Mouse (Mus musculus): Measurements from ENCODE around the gene Rmnd1. TPM values are rescaled to one million over a fixed set of nuclear protein-coding genes. Genes with fewer than 3 reads are reported as not detected.

Rmnd1 gene
- polyA plus RNA-seq, 1 experiment from 2014 or later: 55.1 TPM

- Histone ChIP-seq H3K36me3 (peaks cover 30% of the 10 kb centered on the region), H3K4me3 (peak overlapping the region; percentile 70), H3K27me3 (ENCODE audit: low read depth, poor library complexity, severe bottlenecking) (no peaks in the 10 kb centered on the region), H3K9me3 (replicated peaks) (no peaks in the 10 kb centered on the region), H3K4me1 (peaks cover 15% of the 10 kb centered on the region), H3K27ac (peak overlapping the region; percentile 86)
- 14% methylated on average over 5 of the region's 5 CpGs for WGBS
- DNase-seq (ENCODE audit: low spot score): no peak
Measured at GRCm38 (mm10) chr10:4431746-4432122, 454 bp downstream of the Rmnd1 start.

GRCm38 (mm10) chr10:4430826-4431225, 1.4 kb downstream of the Rmnd1 start:
- Histone ChIP-seq H3K4me3 (peak overlapping the region; percentile 70; the same call in 1 of the 2 replicates), H3K27ac (no peak overlapping the region), H3K9me3 (replicated peaks) (no peaks in the 10 kb centered on the region), H3K36me3 (peaks cover 34% of the 10 kb centered on the region), H3K4me1 (peaks cover 15% of the 10 kb centered on the region), H3K27me3 (ENCODE audit: low read depth, poor library complexity, severe bottlenecking) (no peaks in the 10 kb centered on the region)
- DNase-seq (ENCODE audit: low spot score): no peak
- WGBS: 85% methylated on average over 3 of the region's 3 CpGs

GRCm38 (mm10) chr10:4430399-4430798, 1.8 kb downstream of the Rmnd1 start:
- H3K27me3 ChIP-seq (ENCODE audit: low read depth, poor library complexity, severe bottlenecking): no peaks in the 10 kb centered on the region

GRCm38 (mm10) chr10:4425245-4425644, 6.9 kb downstream of the Rmnd1 start:
- Histone ChIP-seq H3K36me3 (peaks cover 77% of the 10 kb centered on the region), H3K9me3 (replicated peaks) (no peaks in the 10 kb centered on the region), H3K4me3 (no peak overlapping the region), H3K27me3 (ENCODE audit: low read depth, poor library complexity, severe bottlenecking) (no peaks in the 10 kb centered on the region), H3K4me1 (no peaks in the 10 kb centered on the region), H3K27ac (no peak overlapping the region)
- 89% methylated on average over 8 of the region's 8 CpGs for WGBS
- DNase-seq (ENCODE audit: low spot score): no peak

More at GRCm38 (mm10) chr10:4430399-4430798, 1.8 kb downstream of the Rmnd1 start:
- H3K9me3 ChIP-seq (replicated peaks): no peaks in the 10 kb centered on the region
- H3K4me1 ChIP-seq: peaks cover 15% of the 10 kb centered on the region
- 91% methylated on average over 8 of the region's 8 CpGs for WGBS
- peaks cover 34% of the 10 kb centered on the region for H3K36me3 ChIP-seq
- H3K4me3 ChIP-seq: 0 out of 2 replicates have a peak overlapping the region, but pooled peaks have one; percentile 70
- no peak overlapping the region for H3K27ac ChIP-seq
- no peak for DNase-seq (ENCODE audit: low spot score)

- Histone ChIP-seq H3K4me3 (no peak overlapping the region), H3K27me3 (ENCODE audit: low read depth, poor library complexity, severe bottlenecking) (no peaks in the 10 kb centered on the region), H3K27ac (no peak overlapping the region), H3K4me1 (no peaks in the 10 kb centered on the region), H3K36me3 (peaks cover 87% of the 10 kb centered on the region), H3K9me3 (replicated peaks) (no peaks in the 10 kb centered on the region)
- DNase-seq (ENCODE audit: low spot score): no peak
- 95% methylated on average over 1 of the region's 1 CpGs for WGBS
Measured at GRCm38 (mm10) chr10:4407191-4407590, 25.0 kb downstream of the Rmnd1 start.

- H3K27me3 ChIP-seq (ENCODE audit: low read depth, poor library complexity, severe bottlenecking): no peaks in the 10 kb centered on the region
- DNase-seq (ENCODE audit: low spot score): no peak
- peaks cover 83% of the 10 kb centered on the region for H3K36me3 ChIP-seq
- H3K4me3 ChIP-seq: no peak overlapping the region
- 86% methylated on average over 5 of the region's 5 CpGs for WGBS
- no peak overlapping the region for H3K27ac ChIP-seq
- no peaks in the 10 kb centered on the region for H3K9me3 ChIP-seq (replicated peaks)
- no peaks in the 10 kb centered on the region for H3K4me1 ChIP-seq
Measured at GRCm38 (mm10) chr10:4405511-4405910, 26.7 kb downstream of the Rmnd1 start.

- Histone ChIP-seq H3K27me3 (ENCODE audit: low read depth, poor library complexity, severe bottlenecking) (no peaks in the 10 kb centered on the region), H3K4me3 (no peak overlapping the region), H3K4me1 (no peaks in the 10 kb centered on the region), H3K9me3 (replicated peaks) (no peaks in the 10 kb centered on the region), H3K36me3 (peaks cover 83% of the 10 kb centered on the region), H3K27ac (no peak overlapping the region)
- peak; percentile 47 for DNase-seq (ENCODE audit: low spot score)
- 69% methylated on average over 5 of the region's 5 CpGs for WGBS
Measured at GRCm38 (mm10) chr10:4404895-4405491, 27.2 kb downstream of the Rmnd1 start.

GRCm38 (mm10) chr10:4398058-4398457, 34.1 kb downstream of the Rmnd1 start:
- WGBS: 94% methylated on average over 5 of the region's 5 CpGs
- Histone ChIP-seq H3K4me3 (no peak overlapping the region), H3K27ac (no peak overlapping the region), H3K36me3 (peaks cover 89% of the 10 kb centered on the region), H3K9me3 (replicated peaks) (no peaks in the 10 kb centered on the region), H3K27me3 (ENCODE audit: low read depth, poor library complexity, severe bottlenecking) (no peaks in the 10 kb centered on the region), H3K4me1 (no peaks in the 10 kb centered on the region)
- no peak for DNase-seq (ENCODE audit: low spot score)

GRCm38 (mm10) chr10:4395321-4395720, 36.9 kb downstream of the Rmnd1 start:
- Histone ChIP-seq H3K27me3 (ENCODE audit: low read depth, poor library complexity, severe bottlenecking) (no peaks in the 10 kb centered on the region), H3K4me3 (no peak overlapping the region), H3K9me3 (replicated peaks) (no peaks in the 10 kb centered on the region), H3K36me3 (peaks cover 84% of the 10 kb centered on the region), H3K4me1 (peaks cover 8% of the 10 kb centered on the region; the same call in 1 of the 2 replicates), H3K27ac (no peak overlapping the region)
- WGBS: 94% methylated on average over 3 of the region's 3 CpGs
- no peak for DNase-seq (ENCODE audit: low spot score)

GRCm38 (mm10) chr10:4391851-4392250, 40.3 kb downstream of the Rmnd1 start:
- Histone ChIP-seq H3K36me3 (peaks cover 53% of the 10 kb centered on the region), H3K4me1 (peaks cover 26% of the 10 kb centered on the region), H3K27me3 (ENCODE audit: low read depth, poor library complexity, severe bottlenecking) (no peaks in the 10 kb centered on the region), H3K4me3 (no peak overlapping the region), H3K27ac (no peak overlapping the region), H3K9me3 (replicated peaks) (no peaks in the 10 kb centered on the region)
- DNase-seq (ENCODE audit: low spot score): no peak
- 68% methylated on average over 6 of the region's 6 CpGs for WGBS

GRCm38 (mm10) chr10:4391076-4391475, 41.1 kb downstream of the Rmnd1 start:
- Histone ChIP-seq H3K4me3 (no peak overlapping the region), H3K27me3 (ENCODE audit: low read depth, poor library complexity, severe bottlenecking) (no peaks in the 10 kb centered on the region), H3K4me1 (peaks cover 27% of the 10 kb centered on the region), H3K36me3 (peaks cover 45% of the 10 kb centered on the region), H3K9me3 (replicated peaks) (no peaks in the 10 kb centered on the region), H3K27ac (no peak overlapping the region)
- DNase-seq (ENCODE audit: low spot score): no peak
- WGBS: 75% methylated on average over 5 of the region's 5 CpGs

- DNase-seq (ENCODE audit: low spot score): no peak
- Histone ChIP-seq H3K36me3 (peaks cover 40% of the 10 kb centered on the region), H3K27me3 (ENCODE audit: low read depth, poor library complexity, severe bottlenecking) (no peaks in the 10 kb centered on the region), H3K9me3 (replicated peaks) (no peaks in the 10 kb centered on the region), H3K4me3 (no peak overlapping the region), H3K27ac (no peak overlapping the region), H3K4me1 (peaks cover 31% of the 10 kb centered on the region)
- WGBS: 67% methylated on average over 2 of the region's 2 CpGs
Measured at GRCm38 (mm10) chr10:4390550-4390949, 41.6 kb downstream of the Rmnd1 start.

- H3K27ac ChIP-seq: no peak overlapping the region
Measured at GRCm38 (mm10) chr10:4389461-4390112, 42.6 kb downstream of the Rmnd1 start.

More at GRCm38 (mm10) chr10:4389461-4390112, 42.6 kb downstream of the Rmnd1 start:
- H3K4me3 ChIP-seq: peak overlapping the region; percentile 94
- H3K4me1 ChIP-seq: peaks cover 31% of the 10 kb centered on the region
- no peaks in the 10 kb centered on the region for H3K9me3 ChIP-seq (replicated peaks)
- DNase-seq (ENCODE audit: low spot score): no peak
- 83% methylated on average over 5 of the region's 5 CpGs for WGBS
- H3K27me3 ChIP-seq (ENCODE audit: low read depth, poor library complexity, severe bottlenecking): no peaks in the 10 kb centered on the region
- H3K36me3 ChIP-seq: peaks cover 30% of the 10 kb centered on the region

Measured in limb, embryonic 10.5 days (tissue).